Mouse (Mus musculus): ENCODE data around the gene Stoml2. TPM values are rescaled to one million over a fixed set of nuclear protein-coding genes. Genes with fewer than 3 reads are reported as not detected.
"Not testable (repeated sequence)": the region's sequence is repeated elsewhere in the genome, so short reads cannot be mapped to it uniquely, and the experiment has no call there.

Gene Stoml2
- polyA plus RNA-seq, 1 experiment, result 15.4 TPM

DNA sequence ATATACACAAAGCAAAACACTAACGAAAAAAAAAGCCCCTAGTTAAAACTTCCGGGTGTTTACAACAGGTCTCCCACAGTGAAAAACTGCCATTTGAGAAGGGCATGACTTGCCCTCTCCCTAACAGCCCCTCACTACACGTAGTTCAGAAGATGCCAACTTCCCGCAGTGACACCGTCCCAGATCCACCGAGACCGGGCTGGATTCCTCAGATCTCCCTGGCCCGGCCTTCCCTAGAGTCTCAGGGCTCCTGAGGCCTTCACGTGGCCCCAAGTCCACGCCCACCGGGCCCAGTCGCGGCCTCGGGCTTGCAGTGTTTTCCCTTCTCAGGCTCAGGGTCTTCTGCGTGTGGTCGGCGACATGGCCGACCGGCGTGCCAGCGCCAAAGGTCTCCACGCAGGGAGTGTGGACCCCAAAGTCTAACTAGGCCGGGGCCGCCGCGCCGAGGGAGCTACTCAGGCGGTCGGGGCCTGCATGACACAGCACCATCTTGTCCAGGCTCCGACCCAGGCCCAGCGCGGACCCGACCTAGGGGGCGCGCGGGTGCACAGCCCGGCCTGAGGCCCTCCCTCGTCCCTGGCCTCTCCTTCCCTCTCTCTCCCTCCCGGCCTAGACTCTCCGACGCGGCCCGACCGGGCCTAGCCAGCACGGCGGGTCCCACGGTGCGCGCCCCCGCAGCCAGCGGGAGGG lies 31.9 kb downstream of the Stoml2 start:
- H3K36me3 ChIP-seq (ENCODE audit: control insufficient read depth), result peaks cover 37% of the 10 kb centered on the region
- H3K4me3 ChIP-seq (replicated peaks), result peak overlapping the region; percentile 98

GRCm38 (mm10) chr4:42998022-42998421 lies 33.5 kb downstream of the Stoml2 start:
- H3K36me3 ChIP-seq (ENCODE audit: control insufficient read depth), result peaks cover 45% of the 10 kb centered on the region
- H3K27me3 ChIP-seq (ENCODE audit: control insufficient read depth), result no peaks in the 10 kb centered on the region
- peak overlapping the region; percentile 98 for H3K4me3 ChIP-seq (replicated peaks)
- no peaks in the 10 kb centered on the region for H3K9me3 ChIP-seq (ENCODE audit: control insufficient read depth, low read length)
- TF ChIP-seq GATA1 (IDR thresholded peaks at IDR 0.05; ENCODE audit: low read length), result no peak
- TF ChIP-seq TAL1 (IDR thresholded peaks at IDR 0.05; ENCODE audit: low read length), result no peak
- H3K4me1 ChIP-seq (ENCODE audit: control insufficient read depth), result peaks cover 27% of the 10 kb centered on the region

More for the DNA sequence above, 31.9 kb downstream of the Stoml2 start:
- H3K9me3 ChIP-seq (ENCODE audit: control insufficient read depth, low read length), result no peaks in the 10 kb centered on the region
- H3K27me3 ChIP-seq (ENCODE audit: control insufficient read depth), result no peaks in the 10 kb centered on the region
- peaks cover 27% of the 10 kb centered on the region for H3K4me1 ChIP-seq (ENCODE audit: control insufficient read depth)
- TF ChIP-seq TAL1 (IDR thresholded peaks at IDR 0.05; ENCODE audit: low read length), result no peak
- TF ChIP-seq GATA1 (IDR thresholded peaks at IDR 0.05; ENCODE audit: low read length), result no peak

DNA sequence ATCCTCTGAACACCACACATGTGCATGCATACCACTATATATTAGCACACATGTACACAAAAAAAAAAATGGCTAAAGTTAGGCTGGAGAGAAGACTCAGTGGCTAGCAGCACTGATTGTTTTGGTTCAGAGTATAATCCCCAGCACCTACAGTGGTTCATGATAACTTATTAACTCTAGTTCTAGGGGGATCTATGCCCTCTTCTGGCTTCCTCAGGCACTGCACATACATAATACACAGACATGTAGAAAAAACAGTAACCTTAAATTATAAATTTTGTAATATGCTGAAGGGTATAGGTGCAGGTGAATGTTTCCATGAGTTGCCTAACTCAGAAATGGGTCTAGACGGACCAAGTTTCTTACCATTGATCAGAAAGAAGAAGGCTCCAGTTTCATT lies 43.2 kb downstream of the Stoml2 start:
- Histone ChIP-seq H3K9me3 (ENCODE audit: control insufficient read depth, low read length) (no peaks in the 10 kb centered on the region), H3K4me3 (replicated peaks) (no peak overlapping the region), H3K36me3 (ENCODE audit: control insufficient read depth) (peaks cover 95% of the 10 kb centered on the region), H3K27me3 (ENCODE audit: control insufficient read depth) (no peaks in the 10 kb centered on the region), H3K4me1 (ENCODE audit: control insufficient read depth) (no peaks in the 10 kb centered on the region)
- TF ChIP-seq TAL1 (IDR thresholded peaks at IDR 0.05; ENCODE audit: low read length), result no peak
- TF ChIP-seq GATA1 (IDR thresholded peaks at IDR 0.05; ENCODE audit: low read length), result no peak

DNA sequence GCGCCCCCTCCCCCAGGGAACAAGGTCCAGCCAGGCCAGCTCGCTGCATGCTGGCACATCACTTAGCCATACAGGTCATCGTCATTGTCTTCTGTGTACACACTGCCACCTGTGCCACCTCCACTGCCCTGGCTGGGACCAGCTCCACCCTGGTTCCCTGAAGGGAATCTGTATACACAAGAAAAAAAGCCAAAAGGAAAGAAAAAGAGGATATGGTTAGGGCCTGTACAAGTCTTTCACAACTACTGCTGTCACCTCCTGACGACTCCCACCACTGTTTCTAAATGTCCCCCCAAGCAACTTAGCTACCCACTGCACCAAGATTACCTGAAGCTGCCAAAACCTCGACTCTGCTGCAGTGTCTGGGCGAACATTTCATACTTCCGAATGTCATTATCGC lies 51.0 kb downstream of the Stoml2 start:
- not testable (repeated sequence) for H3K9me3 ChIP-seq (ENCODE audit: control insufficient read depth, low read length); H3K4me1 ChIP-seq (ENCODE audit: control insufficient read depth); H3K27me3 ChIP-seq (ENCODE audit: control insufficient read depth); H3K4me3 ChIP-seq (replicated peaks)
- peaks cover 65% of the 10 kb centered on the region for H3K36me3 ChIP-seq (ENCODE audit: control insufficient read depth)

DNA sequence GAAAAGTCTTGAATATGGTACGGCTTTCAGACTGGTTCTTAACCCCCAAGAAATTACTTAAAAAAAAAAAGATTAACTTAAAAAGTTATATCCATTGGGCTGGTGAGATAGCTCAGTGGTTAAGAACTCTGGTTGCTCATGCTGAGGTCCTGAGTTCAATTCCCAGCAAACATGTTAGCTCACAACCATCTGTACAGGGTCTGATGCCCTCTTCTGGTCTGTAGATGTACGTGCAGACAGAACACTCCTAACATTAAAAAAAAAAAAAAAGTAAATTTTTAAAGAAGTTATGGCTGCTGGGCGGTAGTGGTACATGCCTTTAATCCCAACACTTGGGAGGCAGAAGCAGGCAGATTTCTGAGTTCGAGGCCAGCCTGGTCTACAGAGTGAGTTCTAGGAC lies 53.4 kb downstream of the Stoml2 start:
- no peak overlapping the region for H3K4me3 ChIP-seq (replicated peaks)
- H3K27me3 ChIP-seq (ENCODE audit: control insufficient read depth), result no peaks in the 10 kb centered on the region
- no peaks in the 10 kb centered on the region for H3K4me1 ChIP-seq (ENCODE audit: control insufficient read depth)
- H3K9me3 ChIP-seq (ENCODE audit: control insufficient read depth, low read length), result no peaks in the 10 kb centered on the region
- TF ChIP-seq TAL1 (IDR thresholded peaks at IDR 0.05; ENCODE audit: low read length) (no peak), GATA1 (IDR thresholded peaks at IDR 0.05; ENCODE audit: low read length) (no peak)
- H3K36me3 ChIP-seq (ENCODE audit: control insufficient read depth), result peaks cover 46% of the 10 kb centered on the region

Other genes with a start within 250 kb of the Stoml2 start
- 0.01 TPM in 1 of 2 replicates, not detected in the other for gene Fam205a1, start 177.8 kb downstream of the Stoml2 start, polyA plus RNA-seq (2012)
- gene Gm12394, start 174.9 kb downstream of the Stoml2 start, polyA plus RNA-seq (2012), result not detected in 2 replicates
- not detected in 2 replicates for gene Fam205c, start 157.5 kb downstream of the Stoml2 start, polyA plus RNA-seq (2012)
- gene Phf24, start 115.0 kb downstream of the Stoml2 start, polyA plus RNA-seq (2012), result not detected in 2 replicates
- gene Dnajb5, start 81.9 kb downstream of the Stoml2 start, polyA plus RNA-seq (2012), result 0.01 TPM in 1 of 2 replicates, not detected in the other
- not detected in 2 replicates for gene 1700022I11Rik, start 62.1 kb downstream of the Stoml2 start, polyA plus RNA-seq (2012)
- 5.6 and 6.3 TPM in 2 replicates for gene Vcp, start 31.2 kb downstream of the Stoml2 start, polyA plus RNA-seq (2012)
- 0.62 and 0.83 TPM in 2 replicates for gene Fancg, start 21.2 kb downstream of the Stoml2 start, polyA plus RNA-seq (2012)
- 2.1 and 2.2 TPM in 2 replicates for gene Pigo, start 5.9 kb downstream of the Stoml2 start, polyA plus RNA-seq (2012)
- 73.7 and 83.3 TPM in 2 replicates for gene Fam214b, start 14.5 kb upstream of the Stoml2 start, polyA plus RNA-seq (2012)
- 0.01 TPM in 1 of 2 replicates, not detected in the other for gene Unc13b, start 27.2 kb upstream of the Stoml2 start, polyA plus RNA-seq (2012)
- not detected in 2 replicates for gene Atp8b5, start 235.4 kb upstream of the Stoml2 start, polyA plus RNA-seq (2012)

Data from erythroblast, embryonic 14.5 days (primary cell).